Mouse (Mus musculus) ovary, postnatal 14 days (tissue): Measurements from ENCODE around the gene Arhgef39.

Source experiments
- DNase-seq: peaks from one replicate; pipeline ENCODE4 v3.0.0; 2022; ENCODE audit warnings: low spot score

Arhgef39 gene

GRCm38 (mm10) chr4:43478906-43479832, 20.3 kb downstream of the Arhgef39 start:
- peak; percentile 63 for DNase-seq

DNA sequence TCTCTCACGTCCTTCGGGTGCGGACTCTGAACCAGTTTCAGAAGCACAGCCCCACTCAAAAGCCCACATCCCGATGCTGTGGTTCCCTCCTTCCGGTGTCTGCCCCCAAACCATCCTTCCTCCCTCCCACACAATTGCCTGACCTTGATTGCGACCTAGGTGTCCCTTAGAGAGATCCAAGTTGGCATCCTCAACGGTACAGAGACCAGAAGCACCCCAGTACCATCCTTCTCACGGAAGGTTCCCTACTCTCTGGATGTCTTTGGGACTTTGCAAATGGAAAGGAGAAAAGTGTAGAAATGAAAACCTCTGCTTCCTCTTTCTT, 21.0 kb downstream of the Arhgef39 start:
- DNase-seq, result no peak

DNA sequence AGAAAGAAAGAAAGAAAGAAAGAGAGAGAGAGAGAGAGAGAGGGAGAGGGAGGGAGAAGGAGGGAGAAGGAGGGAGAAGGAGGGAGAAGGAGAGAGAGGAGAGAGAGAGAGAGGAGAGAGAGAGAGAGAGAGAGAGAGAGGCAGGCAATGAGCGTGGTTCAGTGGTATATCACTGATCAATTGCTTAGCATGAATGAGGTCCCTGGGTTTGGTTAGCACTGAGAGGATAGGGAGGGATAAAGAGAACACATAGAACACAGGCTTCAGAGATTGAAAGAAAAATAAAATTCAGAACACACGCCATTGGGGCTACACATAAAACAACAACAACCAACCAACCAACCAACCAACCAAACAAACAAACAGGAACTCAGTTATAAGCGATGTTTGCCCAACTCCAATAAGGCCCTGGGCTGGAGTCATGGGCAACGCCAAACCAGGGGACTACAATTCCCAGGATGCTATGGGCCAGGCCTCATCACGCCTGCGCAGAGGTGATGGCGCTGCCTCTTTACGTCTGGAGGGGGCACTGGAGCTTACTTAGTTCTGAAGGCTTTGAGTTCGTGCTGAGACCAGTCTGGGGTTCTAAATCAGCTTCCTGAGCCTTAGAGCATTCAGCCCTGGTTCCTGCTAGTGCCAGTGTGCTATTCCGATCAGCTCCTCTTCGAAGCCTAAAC, 21.5 kb downstream of the Arhgef39 start:
- DNase-seq, result peak; percentile 74

GRCm38 (mm10) chr4:43476604-43477003, 22.9 kb downstream of the Arhgef39 start:
- DNase-seq, result no peak

DNA sequence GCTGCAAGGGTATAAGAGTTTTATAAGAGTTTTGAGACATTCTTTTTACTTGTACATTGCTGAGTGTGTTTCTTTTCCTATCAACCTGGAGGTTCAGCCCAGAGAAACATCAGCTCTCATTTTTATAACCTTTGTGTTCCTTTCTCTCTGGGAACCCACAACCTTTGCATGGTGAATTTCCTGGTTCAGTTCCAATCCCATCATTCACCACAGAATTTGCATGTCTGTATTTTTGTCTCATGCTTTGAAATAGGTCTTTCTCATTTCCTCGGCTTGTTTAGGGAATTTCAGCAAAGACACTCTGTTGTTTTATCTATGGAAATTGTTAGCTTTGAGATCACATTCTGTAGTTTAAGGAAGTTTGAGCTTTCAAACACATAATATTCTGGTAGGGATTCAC, 25.9 kb downstream of the Arhgef39 start:
- DNase-seq, result no peak

- DNase-seq, result no peak
Observed at GRCm38 (mm10) chr4:43470301-43470700, 29.2 kb downstream of the Arhgef39 start.

DNA sequence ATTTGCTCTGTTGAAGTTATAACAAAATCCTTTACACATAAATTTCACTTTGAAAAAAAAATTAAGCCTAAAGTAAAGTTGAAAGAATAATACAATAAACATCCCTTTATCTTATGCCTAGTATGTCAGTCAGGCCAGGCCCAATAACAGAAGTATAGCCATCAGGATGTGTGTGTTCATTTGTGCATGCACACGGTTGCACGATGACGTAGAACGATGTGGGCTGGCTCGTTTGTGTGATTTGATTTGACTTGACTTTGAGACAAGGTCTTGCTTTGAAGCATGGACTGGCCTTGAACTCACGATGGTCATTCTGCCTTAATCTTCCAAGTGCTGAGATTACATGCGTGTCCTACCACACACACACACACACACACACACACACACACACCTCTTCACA, 32.6 kb downstream of the Arhgef39 start:
- DNase-seq, result no peak

- DNase-seq, result no peak
Observed at GRCm38 (mm10) chr4:43465935-43466334, 33.6 kb downstream of the Arhgef39 start.

GRCm38 (mm10) chr4:43463102-43463501, 36.4 kb downstream of the Arhgef39 start:
- DNase-seq, result no peak

GRCm38 (mm10) chr4:43457124-43457523, 42.4 kb downstream of the Arhgef39 start:
- DNase-seq, result no peak

- no peak for DNase-seq
Observed at GRCm38 (mm10) chr4:43456470-43456869, 43.0 kb downstream of the Arhgef39 start.

DNA sequence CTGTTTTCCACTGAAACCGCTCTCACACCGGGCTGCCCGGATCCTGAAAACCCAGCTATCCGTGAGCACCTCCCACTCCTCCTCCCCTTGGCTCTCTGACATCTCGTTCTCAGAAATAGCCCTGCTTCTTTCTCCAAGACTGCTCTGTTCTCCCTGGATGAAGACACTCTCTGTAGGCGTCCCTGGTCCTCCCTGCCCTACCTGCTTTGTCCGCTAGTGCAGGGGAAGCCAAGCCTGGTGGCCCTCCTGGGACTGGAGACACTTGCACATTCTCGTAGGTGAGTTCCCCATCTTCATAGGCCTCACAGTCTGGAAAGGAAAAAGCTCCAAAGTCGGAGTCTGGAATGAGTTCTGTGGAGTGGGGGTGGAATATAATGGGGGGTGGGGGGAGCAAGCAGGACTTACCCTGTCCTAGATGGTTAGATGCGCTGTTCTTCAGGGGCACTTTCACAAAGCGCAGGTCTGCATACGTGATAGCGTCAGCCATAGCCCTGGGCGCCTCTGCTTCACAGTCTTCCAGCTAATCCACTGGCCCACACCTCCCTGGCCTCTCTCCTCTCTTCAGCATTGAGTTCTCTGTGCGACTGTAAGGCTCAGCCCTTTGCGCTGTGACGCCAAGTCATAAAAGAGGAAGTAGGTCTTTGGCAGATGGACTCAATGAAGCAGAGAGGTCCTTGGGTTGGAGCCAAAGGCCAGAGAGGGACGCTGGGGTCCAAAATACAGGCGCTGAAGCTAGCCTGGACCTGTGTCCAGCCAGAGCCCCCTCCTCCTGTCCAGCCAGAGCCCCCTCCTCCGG, 45.3 kb downstream of the Arhgef39 start, which contains the start of gene Cd72:
Cd72 (minus strand) TSS at position 588 of the 796 bp plus-strand sequence.
- no peak for DNase-seq

DNA sequence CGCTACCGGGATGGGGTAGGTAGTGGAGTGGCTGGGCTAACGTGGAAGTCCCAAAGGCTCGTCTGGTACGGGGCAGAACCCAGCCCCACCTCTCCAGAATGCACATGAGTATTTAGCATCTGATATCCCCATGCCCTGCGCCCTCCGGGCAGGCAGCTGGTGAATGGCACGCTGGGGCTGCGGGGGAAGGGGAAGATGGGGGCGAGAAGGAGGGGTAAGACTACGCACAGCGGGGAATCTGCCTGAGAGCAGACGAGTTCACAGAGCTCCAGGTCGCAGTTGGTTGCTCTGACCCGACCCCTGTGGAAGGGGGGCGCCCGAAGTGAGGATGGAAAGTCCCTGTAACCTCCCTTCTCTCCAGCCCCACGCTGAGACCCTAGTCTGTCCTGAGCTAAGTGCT, 46.1 kb downstream of the Arhgef39 start:
- no peak for DNase-seq

GRCm38 (mm10) chr4:43452315-43452714, 47.2 kb downstream of the Arhgef39 start:
- no peak for DNase-seq

DNA sequence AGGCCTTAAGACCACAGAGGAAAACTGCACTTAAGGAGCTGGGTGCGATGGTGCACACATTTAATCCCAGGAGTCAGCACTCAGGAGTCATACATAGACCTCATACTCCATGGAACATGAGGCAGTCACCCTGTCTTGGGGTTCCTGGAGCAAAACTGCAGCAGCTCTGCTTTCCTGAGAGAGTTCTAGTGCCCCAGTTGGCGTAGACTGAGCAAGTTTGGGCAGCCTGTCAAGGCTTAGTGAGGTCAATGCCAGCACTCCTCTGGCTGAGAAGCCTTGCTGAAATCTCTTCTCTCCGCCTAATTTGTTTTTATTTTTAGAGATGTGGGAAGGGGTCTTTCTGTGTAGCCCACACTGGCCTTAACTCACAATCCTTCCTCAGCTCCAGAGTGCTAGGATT, 50.9 kb downstream of the Arhgef39 start:
- no peak for DNase-seq

DNA sequence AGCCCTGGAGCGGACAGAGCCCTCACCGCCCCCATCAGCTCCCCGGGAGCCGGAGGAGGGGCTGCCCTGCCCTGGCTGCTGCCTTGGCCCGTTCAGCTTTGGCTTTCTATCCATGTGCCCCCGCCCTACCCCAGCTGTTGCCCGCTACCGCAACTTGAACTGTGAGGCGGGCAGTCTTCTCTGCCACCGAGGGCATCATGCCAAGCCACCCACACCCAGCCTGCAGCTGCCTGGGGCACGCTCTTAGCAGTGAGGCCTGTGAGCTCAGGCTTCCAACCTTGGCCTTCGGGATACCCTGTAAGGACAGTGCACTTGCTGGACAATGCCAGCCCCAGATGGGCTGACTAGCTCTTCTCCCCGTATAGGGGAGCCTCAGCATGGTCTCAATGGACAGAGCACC, 52.2 kb downstream of the Arhgef39 start:
- DNase-seq, result no peak
